Mouse (Mus musculus) CD4-positive, CD25-positive, alpha-beta regulatory T cell, adult 4 months (primary cell): ENCODE results near the gene Gm15128. TPM values are rescaled to one million over a fixed set of nuclear protein-coding genes. Genes with fewer than 3 reads are reported as not detected.
"Not testable (repeated sequence)": the region's sequence is repeated elsewhere in the genome, so short reads cannot be mapped to it uniquely, and the experiment has no call there.

ENCODE experiments used
- ATAC-seq: one replicate; pipeline ENCODE4 v1.8.0; 2017
- polyA plus RNA-seq, 2 experiments: library from polyadenylated mRNA; unstranded; fragments of 100-300 nt; shearing (Covaris generic); gene quantifications; one replicate each; pipeline ENCODE4 v1.2.1; 2017

Gm15128 gene
- polyA plus RNA-seq, result not detected

DNA sequence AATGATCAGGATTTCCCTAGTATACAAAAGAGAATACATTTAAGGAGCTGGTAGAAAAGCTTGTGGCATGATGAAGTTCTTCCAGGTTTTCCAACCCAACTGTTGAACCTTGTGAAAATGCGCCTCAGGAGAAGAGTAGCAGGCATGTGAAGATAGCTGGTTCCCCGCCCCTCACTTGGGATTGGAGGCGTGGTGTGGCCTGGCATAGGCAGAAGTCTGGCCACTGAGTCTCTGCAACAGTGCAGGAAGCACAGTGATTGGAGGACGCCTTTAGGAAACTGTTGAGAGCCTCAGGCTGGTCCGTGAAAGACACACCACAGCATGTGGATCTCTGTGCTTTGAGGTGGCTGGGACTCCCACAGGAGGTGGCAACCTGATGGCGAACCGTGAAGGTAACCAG, at the start of gene Gm15128:
TSS of gene Gm15128 (plus strand) at position 301 of the 400 bp plus-strand sequence.
- ATAC-seq, result not testable (repeated sequence)

Other genes starting within 250 kb of the Gm15128 start
- gene Lrch2, start 211.9 kb upstream of the Gm15128 start, polyA plus RNA-seq, result not detected
- not detected for gene Gm15080, start 227.0 kb downstream of the Gm15128 start, polyA plus RNA-seq